Mouse (Mus musculus) spleen, postnatal 36 days (tissue): ENCODE measurements at regions not wholly inside any gene's neighbourhood (a gene's known extent, or its start where the extent isn't known, plus 50 kb on each side); places are given as distances from the start of the nearest gene placed in this dataset.

Experiments
- DNase-seq, 2 experiments: peaks; one replicate each; pipeline ENCODE4 v3.0.0; 2022; ENCODE audit warnings: low spot score in 2 of 2, mixed read lengths in 1 of 2

- peak; percentile 64 to 68 for DNase-seq
Observed at GRCm38 (mm10) chr15:84616880-84617279, 52.5 kb upstream of the Prr5 start.

- DNase-seq: peak; percentile 80 to 85
Observed at GRCm38 (mm10) chr15:84613536-84614527, 55.6 kb upstream of the Prr5 start.

DNA sequence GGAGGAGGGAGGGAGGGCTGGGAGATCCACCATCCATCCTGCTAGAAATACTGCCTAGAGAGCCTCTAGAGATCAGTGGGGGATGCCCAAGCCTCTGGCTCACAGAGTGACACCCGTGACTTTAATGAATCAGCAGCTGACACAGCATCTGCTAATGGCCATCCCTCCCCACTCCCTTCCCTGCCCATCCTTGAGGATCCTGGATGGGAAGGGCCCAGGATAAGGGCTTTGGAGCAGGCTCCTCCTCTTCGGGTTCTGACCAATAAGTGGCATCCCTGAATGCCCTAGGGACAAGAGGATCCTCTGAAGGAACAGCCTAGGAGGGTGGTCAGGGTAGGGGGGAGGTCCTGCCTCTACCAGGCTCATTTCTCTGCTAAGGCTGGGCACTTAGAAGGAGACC is 55.3 kb upstream of the Rtl6 start:
- no peak for DNase-seq

GRCm38 (mm10) chr15:84609825-84610442 is 52.3 kb upstream of the Rtl6 start:
- DNase-seq: peak; percentile 49 to 61

DNA sequence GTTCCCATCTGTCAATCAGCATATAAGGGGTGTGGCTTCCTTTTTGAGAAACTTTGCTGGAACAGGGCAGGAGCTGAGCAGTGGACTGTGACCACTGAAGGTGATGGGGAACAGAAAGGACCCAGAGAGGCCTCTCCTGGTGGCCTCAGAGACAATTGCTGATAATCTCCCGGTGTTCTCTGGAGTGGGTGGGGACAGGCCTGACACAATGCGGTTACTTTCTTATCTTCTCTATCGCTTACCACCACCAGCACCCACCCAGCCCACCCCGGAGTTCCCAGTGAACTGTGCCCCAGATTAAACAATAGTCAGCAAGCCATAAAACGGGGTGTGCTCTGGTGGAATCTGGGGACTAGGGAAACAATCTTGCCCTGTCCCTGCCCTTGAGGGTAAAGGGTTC is 51.4 kb upstream of the Rtl6 start:
- peak in 1 of 2 experiments; percentile 26 for DNase-seq
